Mouse (Mus musculus): ENCODE results near the gene Ppp1r15a. TPM values are rescaled to one million over a fixed set of nuclear protein-coding genes. Genes with fewer than 3 reads are reported as not detected.

The Ppp1r15a gene
- total and polyA plus RNA-seq, 3 experiments = 11.7 to 37.1 (median 13.9) TPM

- no peak for TF ChIP-seq CHD1 (IDR thresholded peaks at IDR 0.05; ENCODE audit: low read depth, low read length)
Observed at GRCm38 (mm10) chr7:45521728-45522184, 4.3 kb downstream of the Ppp1r15a start (continued).

GRCm38 (mm10) chr7:45520605-45521004 lies 5.5 kb downstream of the Ppp1r15a start:
- H3K27ac ChIP-seq (ENCODE audit: insufficient read depth, low read depth) = no peak overlapping the region
- peaks cover 24% of the 10 kb centered on the region for H3K79me2 ChIP-seq (replicated peaks; ENCODE audit: control insufficient read depth, extremely low read depth, insufficient read depth, poor library complexity, severe bottlenecking)
- H3K4me3 ChIP-seq (replicated peaks in 1 of 3; ENCODE audit: low read depth in 2 of 3, low read length in 2 of 3, poor library complexity in 1 of 3) = no peak overlapping the region
- H3K36me3 ChIP-seq (replicated peaks in 1 of 2; ENCODE audit: control insufficient read depth in 1 of 2, insufficient read depth in 1 of 2, low read length in 1 of 2) = peaks cover 19 to 29% of the 10 kb centered on the region in 2 experiments
- H3K4me2 ChIP-seq (ENCODE audit: insufficient read depth, low read depth, poor library complexity, severe bottlenecking) = no peak overlapping the region
- no peak for DNase-seq (ENCODE audit: extremely low read depth)
- peaks cover 7 to 33% of the 10 kb centered on the region in 2 experiments for H3K4me1 ChIP-seq (ENCODE audit: control insufficient read depth in 1 of 2, insufficient read depth in 2 of 2)
- no peak overlapping the region for H3K9ac ChIP-seq (ENCODE audit: insufficient read depth, low read depth)
- no peak for TF ChIP-seq RCOR1 (conservative IDR thresholded peaks at IDR 0.05; ENCODE audit: low read depth, low read length)
- no peak for TF ChIP-seq ZKSCAN1 (IDR thresholded peaks at IDR 0.05; ENCODE audit: borderline replicate concordance, low read depth, low read length)
- no peak for TF ChIP-seq MEF2A (IDR thresholded peaks at IDR 0.05; ENCODE audit: borderline replicate concordance, low read depth, low read length)
- TF ChIP-seq JUN (IDR thresholded peaks at IDR 0.05; ENCODE audit: insufficient read depth, low read depth, low read length) = no peak
- TF ChIP-seq ZC3H11A (IDR thresholded peaks at IDR 0.05; ENCODE audit: low read depth, low read length) = no peak
- no peak for TF ChIP-seq POLR2A (IDR thresholded peaks at IDR 0.05; ENCODE audit: low read depth, low read length)
- no peak for TF ChIP-seq ETS1 (conservative IDR thresholded peaks at IDR 0.05; ENCODE audit: low read depth, low read length)
- TF ChIP-seq ZNF384 (IDR thresholded peaks at IDR 0.05; ENCODE audit: low read depth, low read length) = no peak
- no peak for TF ChIP-seq MAZ (IDR thresholded peaks at IDR 0.05; ENCODE audit: low read depth, low read length)
- no peak for TF ChIP-seq MAFK (IDR thresholded peaks at IDR 0.05; ENCODE audit: insufficient replicate concordance, low read length)
- TF ChIP-seq JUND (conservative IDR thresholded peaks at IDR 0.05; ENCODE audit: low read depth, low read length) = no peak
- TF ChIP-seq MXI1 (IDR thresholded peaks at IDR 0.05; ENCODE audit: low read depth, low read length) = no peak
- no peak for TF ChIP-seq BHLHE40 (IDR thresholded peaks at IDR 0.05; ENCODE audit: low read depth, low read length)
- TF ChIP-seq EP300 (IDR thresholded peaks at IDR 0.05; ENCODE audit: low read length) = no peak
- no peak for TF ChIP-seq SIN3A (IDR thresholded peaks at IDR 0.05; ENCODE audit: low read length)
- no peak for TF ChIP-seq IRF4 (IDR thresholded peaks at IDR 0.05; ENCODE audit: low read depth, low read length)
- H3K27me3 ChIP-seq (replicated peaks) = no peaks in the 10 kb centered on the region
- in situ Hi-C loops (cut with MboI; ENCODE audit: low pct_ligation_motif_present, low pct_unique_long_range_greater_than_20kb, low sequenced_read_pairs) (loop anchor here (10.0 kb wide), 1 partner anchor 64 kb away; no protein-coding TSS in a partner anchor), dilution Hi-C loops (cut with MboI; ENCODE audit: extremely low pct_ligation_motif_present, extremely low pct_unique_long_range_greater_than_20kb, low sequenced_read_pairs) (no loop called here)
- no peaks in the 10 kb centered on the region for H3K9me3 ChIP-seq (replicated peaks; ENCODE audit: low read length)

- H3K27ac ChIP-seq (ENCODE audit: insufficient read depth, low read depth) = no peak overlapping the region
- peaks cover 15 to 24% of the 10 kb centered on the region in 2 experiments for H3K36me3 ChIP-seq (replicated peaks in 1 of 2; ENCODE audit: control insufficient read depth in 1 of 2, insufficient read depth in 1 of 2, low read length in 1 of 2)
- no peak overlapping the region for H3K4me2 ChIP-seq (ENCODE audit: insufficient read depth, low read depth, poor library complexity, severe bottlenecking)
- in situ Hi-C loops (cut with MboI; ENCODE audit: low pct_ligation_motif_present, low pct_unique_long_range_greater_than_20kb, low sequenced_read_pairs) (loop anchor here (10.0 kb wide), 1 partner anchor 65 kb away; no protein-coding TSS in a partner anchor), dilution Hi-C loops (cut with MboI; ENCODE audit: extremely low pct_ligation_motif_present, extremely low pct_unique_long_range_greater_than_20kb, low sequenced_read_pairs) (no loop called here)
- no peaks in the 10 kb centered on the region for H3K27me3 ChIP-seq (replicated peaks)
- no peak overlapping the region for H3K4me3 ChIP-seq (replicated peaks in 1 of 3; ENCODE audit: low read depth in 2 of 3, low read length in 2 of 3, poor library complexity in 1 of 3)
- no peaks in the 10 kb centered on the region for H3K9me3 ChIP-seq (replicated peaks; ENCODE audit: low read length)
- H3K9ac ChIP-seq (ENCODE audit: insufficient read depth, low read depth) = no peak overlapping the region
- H3K4me1 ChIP-seq (ENCODE audit: control insufficient read depth in 1 of 2, insufficient read depth in 2 of 2) = peaks cover 7 to 25% of the 10 kb centered on the region in 2 experiments
- DNase-seq (ENCODE audit: extremely low read depth) = no peak
- peaks cover 14% of the 10 kb centered on the region for H3K79me2 ChIP-seq (replicated peaks; ENCODE audit: control insufficient read depth, extremely low read depth, insufficient read depth, poor library complexity, severe bottlenecking)
- TF ChIP-seq KAT2A (IDR thresholded peaks at IDR 0.05; ENCODE audit: insufficient replicate concordance, low read length) (0 out of 2 replicates have a peak, but pooled peaks have one; percentile 53), ELF1 (IDR thresholded peaks at IDR 0.05; ENCODE audit: low read depth, low read length) (peak; percentile 62), RAD21 (IDR thresholded peaks at IDR 0.05; ENCODE audit: low read depth, low read length) (no peak), JUN (IDR thresholded peaks at IDR 0.05; ENCODE audit: insufficient read depth, low read depth, low read length) (no peak), HCFC1 (IDR thresholded peaks at IDR 0.05; ENCODE audit: low read depth, low read length) (peak; percentile 85)
Observed at GRCm38 (mm10) chr7:45519345-45520120, 6.5 kb downstream of the Ppp1r15a start.

Data from CH12.LX (cell line).